Mouse (Mus musculus) hematopoietic stem cell, adult 5-6 weeks (primary cell): Measurements from ENCODE around the gene Pdlim7. TPM values are rescaled to one million over a fixed set of nuclear protein-coding genes. Genes with fewer than 3 reads are reported as not detected.

Experiments used
- ATAC-seq, 2 experiments: fragments of 125-278 bp in 1 of 2; replicated peaks in 1 of 2; 2 replicates each; pipeline ENCODE4 v1.8.0; 2016 to 2017; ENCODE audit warnings: inconsistent platforms in 2 of 2, mild to moderate bottlenecking in 2 of 2, moderate number of reproducible peaks in 2 of 2, low read depth in 1 of 2, moderate TSS enrichment in 1 of 2; ENCODE audit not compliant: low FRiP score in 2 of 2, poor library complexity in 2 of 2, severe bottlenecking in 2 of 2, insufficient read depth in 1 of 2, low TSS enrichment in 1 of 2
- total RNA-seq: library from RNA; stranded (forward); fragments of 172-1452, 232-1000 nt; gene quantifications from 2 replicates; pipeline ENCODE4 v1.2.3, GENCODE M21; 2017

Pdlim7 gene
- total RNA-seq, 1 experiment from 2014 or later = 8.1 TPM

GRCm38 (mm10) chr13:55525733-55526553, 12.5 kb upstream of the Pdlim7 start:
- ATAC-seq = peak; percentile 44 to 53

- ATAC-seq = no peak
Measured at GRCm38 (mm10) chr13:55523951-55524600, 10.6 kb upstream of the Pdlim7 start.

GRCm38 (mm10) chr13:55523278-55523677, 9.8 kb upstream of the Pdlim7 start:
- no peak for ATAC-seq

- no peak for ATAC-seq
Measured at GRCm38 (mm10) chr13:55522730-55523129, 9.3 kb upstream of the Pdlim7 start.

- ATAC-seq = peak in 1 of 2 experiments; percentile 17; a peak in 1 of 4 replicates
Measured at GRCm38 (mm10) chr13:55519606-55520005, 6.1 kb upstream of the Pdlim7 start.

GRCm38 (mm10) chr13:55516955-55517354, 3.5 kb upstream of the Pdlim7 start:
- peak; percentile 34 to 43; a peak in 1 of 4 replicates for ATAC-seq

GRCm38 (mm10) chr13:55513828-55514227, 352 bp upstream of the Pdlim7 start:
- ATAC-seq = no peak

- no peak for ATAC-seq
Measured at GRCm38 (mm10) chr13:55512379-55513031, 971 bp downstream of the Pdlim7 start.

- ATAC-seq = no peak
Measured at GRCm38 (mm10) chr13:55511492-55511861, 2.0 kb downstream of the Pdlim7 start.

GRCm38 (mm10) chr13:55510668-55511491, 2.6 kb downstream of the Pdlim7 start:
- peak; percentile 19 to 23 for ATAC-seq

GRCm38 (mm10) chr13:55510332-55510667, 3.2 kb downstream of the Pdlim7 start:
- ATAC-seq = peak; percentile 59 to 79

GRCm38 (mm10) chr13:55508531-55508930, 4.9 kb downstream of the Pdlim7 start:
- no peak for ATAC-seq

GRCm38 (mm10) chr13:55507877-55508276, 5.6 kb downstream of the Pdlim7 start:
- no peak for ATAC-seq

GRCm38 (mm10) chr13:55506697-55507096, 6.8 kb downstream of the Pdlim7 start:
- ATAC-seq = no peak

GRCm38 (mm10) chr13:55505810-55506209, 7.7 kb downstream of the Pdlim7 start:
- ATAC-seq = no peak

- no peak for ATAC-seq
Measured at GRCm38 (mm10) chr13:55504390-55504789, 9.1 kb downstream of the Pdlim7 start.

GRCm38 (mm10) chr13:55502405-55502804, 11.1 kb downstream of the Pdlim7 start:
- no peak for ATAC-seq
